Mouse (Mus musculus) neural tube, embryonic 10.5 days (tissue): Measurements from ENCODE around the gene Ogdhl.

ENCODE experiments used
- DNase-seq: peaks from one replicate; pipeline ENCODE4 v3.0.0-alpha.2; 2017; ENCODE audit warnings: low spot score; ENCODE audit errors: extremely low spot score

The Ogdhl gene

DNA sequence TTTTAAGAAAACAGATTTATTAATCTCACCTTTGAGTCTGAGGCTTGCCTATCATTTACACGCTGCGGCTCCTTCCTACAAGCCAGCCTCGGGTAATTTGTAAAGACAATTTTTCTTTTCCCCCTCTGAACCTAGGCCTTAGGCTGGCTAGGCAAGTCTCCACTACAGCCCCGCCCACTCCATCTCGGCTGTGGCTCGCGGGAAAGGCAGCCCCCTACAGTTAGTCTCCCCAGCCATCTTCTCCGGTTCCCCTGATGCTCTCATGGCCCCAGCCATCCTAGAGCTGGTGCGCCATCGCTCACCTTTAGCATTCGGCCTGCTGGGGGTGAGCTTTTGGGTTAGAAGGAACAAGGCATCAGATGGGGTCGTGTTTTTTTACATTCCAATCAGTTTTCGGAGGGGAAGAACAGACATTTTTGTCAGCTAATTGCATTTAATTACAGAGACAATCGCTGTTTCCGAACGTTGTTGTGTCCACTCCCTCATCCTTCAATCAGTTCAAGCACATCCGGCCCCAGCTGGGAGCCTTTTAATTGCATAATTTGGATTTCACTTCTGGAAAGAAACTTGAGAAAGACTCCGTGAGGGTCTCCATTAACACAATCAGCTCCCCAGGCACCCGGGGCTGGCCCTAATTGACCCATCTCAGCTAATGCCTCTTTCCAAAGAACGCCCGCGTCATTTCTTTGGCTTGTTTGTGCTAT lies 57.7 kb downstream of the Ogdhl start:
- peak; percentile 18 for DNase-seq

DNA sequence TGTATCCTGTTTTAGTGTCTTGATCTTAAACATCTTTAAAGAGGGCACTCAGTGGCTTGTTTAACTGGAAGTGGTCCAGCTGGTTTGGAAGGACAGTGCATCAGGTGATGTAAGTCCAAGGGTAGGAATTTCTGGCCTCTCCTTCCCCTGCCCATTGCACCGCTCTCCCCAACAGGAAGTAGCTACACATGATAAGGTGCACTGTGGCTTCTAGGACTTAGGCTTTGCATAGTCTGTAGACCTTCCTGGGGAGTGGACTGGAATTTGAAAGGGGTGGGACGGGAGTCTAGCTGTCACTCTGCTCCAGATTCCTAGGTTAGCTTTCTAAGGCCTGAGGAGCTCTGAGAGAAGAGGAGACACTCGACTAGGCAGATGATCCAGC lies 58.3 kb downstream of the Ogdhl start:
- DNase-seq: no peak

DNA sequence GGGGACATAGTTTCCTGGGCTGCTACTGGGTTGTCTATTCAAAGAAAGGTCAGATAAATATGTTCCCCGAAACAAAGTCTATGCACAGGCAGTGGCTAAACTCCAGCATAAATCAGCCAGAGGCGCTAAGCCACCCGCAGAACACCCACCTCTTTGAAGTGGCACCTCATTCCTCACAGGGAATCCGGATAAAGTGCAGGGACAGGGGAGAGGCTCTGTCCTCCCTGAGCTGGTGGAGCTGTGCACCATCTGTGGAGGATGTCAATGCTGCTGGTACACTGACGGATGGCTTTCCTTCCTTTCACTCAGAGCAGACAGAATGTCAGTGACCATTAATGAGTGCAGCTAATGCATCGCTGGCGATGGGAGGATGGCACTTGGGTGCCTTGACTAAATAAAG lies 59.2 kb downstream of the Ogdhl start:
- DNase-seq: no peak

DNA sequence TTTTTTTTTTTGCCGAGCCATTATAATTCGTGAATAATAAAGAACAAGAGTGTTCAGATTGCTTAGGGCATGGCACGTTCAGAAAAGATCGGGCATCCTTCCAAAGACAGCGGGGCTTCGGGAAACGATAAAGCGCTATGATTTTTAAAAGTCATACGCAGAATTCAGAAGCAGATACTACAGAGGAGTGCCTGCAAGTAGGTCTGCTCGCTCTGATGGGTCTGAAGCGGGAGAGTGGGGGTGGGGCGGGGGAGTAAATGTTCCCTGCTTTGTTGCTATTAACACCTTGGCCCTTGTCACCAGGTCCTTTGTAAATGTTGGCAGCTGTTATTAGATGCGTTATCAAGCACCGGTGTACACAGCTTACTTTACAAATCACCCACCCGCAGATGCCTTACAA lies 59.8 kb downstream of the Ogdhl start:
- no peak for DNase-seq

DNA sequence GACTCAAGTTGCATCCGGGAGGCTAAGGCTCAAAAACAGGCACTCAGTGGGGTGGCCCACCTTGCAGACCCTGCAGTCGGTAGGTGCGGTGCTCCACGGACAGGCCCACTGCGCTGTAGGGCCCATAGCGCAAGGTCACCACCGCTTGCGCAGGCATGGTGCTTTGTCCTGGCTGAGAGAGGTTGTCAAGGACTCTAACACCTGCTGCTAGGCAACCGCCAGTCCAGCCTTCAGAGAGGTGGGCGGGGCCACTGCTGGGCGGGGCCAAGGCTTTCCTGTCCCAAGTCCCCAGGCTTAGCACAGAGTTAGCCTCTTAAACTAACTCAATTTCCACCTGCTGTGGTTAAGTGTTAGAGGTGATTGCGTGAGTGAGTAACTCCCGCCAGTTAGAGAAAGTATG lies 66.4 kb downstream of the Ogdhl start, which contains the start of gene 1700024G13Rik:
Gene 1700024G13Rik, minus strand, starts transcription at position 196 of the 400 bp plus-strand sequence.
- peak; percentile 73 for DNase-seq
